Mouse (Mus musculus): Measurements from ENCODE around the gene Nat8f2.

The Nat8f2 gene

DNA sequence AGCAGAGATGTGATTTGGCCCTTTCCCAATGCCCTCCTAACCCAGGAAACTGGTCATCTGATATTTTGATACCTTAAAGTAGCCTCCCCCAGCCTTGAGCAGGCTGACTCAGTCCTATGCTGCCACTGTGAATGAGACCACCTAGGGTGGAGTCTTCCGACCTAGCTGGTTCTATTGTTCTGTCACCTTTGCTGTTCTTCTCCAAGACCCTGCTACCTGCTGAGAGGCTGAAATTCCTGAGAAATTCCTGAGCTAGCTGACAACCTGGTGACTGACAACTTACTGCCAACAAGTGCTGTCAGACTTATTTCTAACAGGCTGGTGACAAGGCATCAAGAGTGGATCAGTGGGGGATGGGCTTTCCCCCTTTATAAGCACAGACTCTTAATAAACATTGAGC, 50.6 kb downstream of the Nat8f2 start:
- no peak for DNase-seq

All from cerebellum, adult 9-10 months (tissue).